Mouse (Mus musculus) lung, embryonic 16.5 days (tissue): ENCODE measurements around the gene Hras. TPM values are rescaled to one million over a fixed set of nuclear protein-coding genes. Genes with fewer than 3 reads are reported as not detected.

Experiments
- ATAC-seq: fragments of 200-750 bp; cut with Nextera tagmentation; 2 replicates; pipeline ENCODE4 v1.8.0; 2017; ENCODE audit warnings: low read depth, mild to moderate bottlenecking, moderate library complexity
- H3K27ac ChIP-seq: fragments of 300-500 bp; sonication (generic); 2 replicates; pipeline ENCODE4 v1.5.1; 2014; ENCODE audit warnings: mild to moderate bottlenecking, control low read depth, low read length
- H3K27me3 ChIP-seq: fragments of 300-500 bp; sonication (generic); 2 replicates; pipeline ENCODE4 v1.6.1; 2014; ENCODE audit warnings: low read depth, low read length, mixed read lengths; ENCODE audit not compliant: control insufficient read depth, insufficient read depth
- H3K36me3 ChIP-seq: fragments of 300-500 bp; sonication (generic); 2 replicates; pipeline ENCODE4 v1.6.1; 2014; ENCODE audit warnings: low read length; ENCODE audit not compliant: control insufficient read depth, insufficient read depth
- H3K4me1 ChIP-seq: fragments of 300-500 bp; sonication (generic); replicated peaks from 2 replicates; pipeline ENCODE4 v1.6.1; 2014; ENCODE audit warnings: low read length, mixed read lengths; ENCODE audit not compliant: control insufficient read depth, insufficient read depth
- H3K4me2 ChIP-seq: fragments of 300-500 bp; sonication (generic); 2 replicates; pipeline ENCODE4 v1.6.1; 2014; ENCODE audit warnings: low read depth, low read length, control low read depth
- H3K4me3 ChIP-seq: fragments of 300-500 bp; sonication (generic); 2 replicates; pipeline ENCODE4 v1.5.1; 2014; ENCODE audit warnings: mild to moderate bottlenecking, low read length, control low read depth
- H3K9ac ChIP-seq: fragments of 300-500 bp; sonication (generic); 2 replicates; pipeline ENCODE4 v1.6.1; 2014; ENCODE audit warnings: low read length, control low read depth
- H3K9me3 ChIP-seq: fragments of 300-500 bp; sonication (generic); 2 replicates; pipeline ENCODE4 v1.6.1; 2016; ENCODE audit warnings: low read length; ENCODE audit not compliant: control insufficient read depth
- WGBS: fragments of 180-500 bp; shearing (Covaris S2); extraction: QIAGEN DNeasy Blood & Tissue Kit; methylation state at CpG from one replicate; pipeline ENCODE4 v1.1.7; 2014; 5-methylcytosine and 5-hydroxymethylcytosine counted together
- polyA plus RNA-seq: library from polyadenylated mRNA; unstranded; fragments of >200 nt; fragmentation: Nextera tagmentation; extraction: Ambion mirVana; gene quantifications from 2 replicates; pipeline ENCODE4 v1.2.1, GENCODE M21; 2015

Gene Hras
- polyA plus RNA-seq, 1 experiment from 2014 or later = 48.8 TPM

DNA sequence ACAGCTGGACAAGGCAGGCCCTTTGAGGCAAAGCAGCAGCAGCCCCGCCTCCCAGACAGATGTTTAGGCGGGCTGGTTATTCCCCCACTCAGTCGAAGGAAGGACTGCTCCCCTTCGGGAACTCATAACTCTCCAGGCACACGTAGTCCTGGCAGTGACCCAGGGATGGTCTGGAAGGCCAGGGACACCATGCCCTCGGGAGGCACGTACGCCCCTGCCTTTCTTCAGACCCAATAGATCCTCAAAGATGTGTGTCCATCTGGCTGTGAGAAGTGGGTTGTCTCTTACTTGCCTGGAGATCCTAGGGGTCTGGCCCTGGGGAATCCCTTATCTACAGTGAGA lies 28.3 kb upstream of the Hras start:
- Histone ChIP-seq H3K36me3 (no peaks in the 10 kb centered on the region; the same call in 1 of the 2 replicates), H3K27me3 (no peaks in the 10 kb centered on the region), H3K4me3 (peak overlapping the region; percentile 61), H3K4me1 (peaks cover 36% of the 10 kb centered on the region), H3K9me3 (no peaks in the 10 kb centered on the region), H3K27ac (peak overlapping the region; percentile 95), H3K9ac (peak overlapping the region; percentile 65), H3K4me2 (peak overlapping the region; percentile 94)
- 2% methylated on average over 8 of the region's 8 CpGs for WGBS
- no peak for ATAC-seq

GRCm38 (mm10) chr7:141221249-141222125 lies 27.7 kb upstream of the Hras start:
- ATAC-seq = peak; percentile 96
- WGBS = 5% methylated on average over 44 of the region's 44 CpGs
- no peaks in the 10 kb centered on the region for H3K9me3 ChIP-seq
- H3K27ac ChIP-seq = peak overlapping the region; percentile 95
- peaks cover 37% of the 10 kb centered on the region for H3K4me1 ChIP-seq
- no peaks in the 10 kb centered on the region for H3K27me3 ChIP-seq
- peak overlapping the region; percentile 76 for H3K9ac ChIP-seq
- no peaks in the 10 kb centered on the region; the same call in 1 of the 2 replicates for H3K36me3 ChIP-seq
- H3K4me3 ChIP-seq = peak overlapping the region; percentile 61
- peak overlapping the region; percentile 94 for H3K4me2 ChIP-seq

- Histone ChIP-seq H3K9ac (peak overlapping the region; percentile 76; the same call in 1 of the 2 replicates), H3K36me3 (no peaks in the 10 kb centered on the region; the same call in 1 of the 2 replicates), H3K4me1 (peaks cover 40% of the 10 kb centered on the region), H3K4me2 (peak overlapping the region; percentile 94; the same call in 1 of the 2 replicates), H3K4me3 (peak overlapping the region; percentile 61), H3K9me3 (no peaks in the 10 kb centered on the region), H3K27me3 (no peaks in the 10 kb centered on the region), H3K27ac (no peak overlapping the region)
- no peak for ATAC-seq
- 64% methylated on average over 1 of the region's 1 CpGs for WGBS
Measured at GRCm38 (mm10) chr7:141220377-141220776, 26.6 kb upstream of the Hras start.

- H3K36me3 ChIP-seq = no peaks in the 10 kb centered on the region; the same call in 1 of the 2 replicates
- no peak overlapping the region for H3K9ac ChIP-seq
- ATAC-seq = no peak
- no peak overlapping the region for H3K4me3 ChIP-seq
- no peak overlapping the region for H3K27ac ChIP-seq
- no peak overlapping the region for H3K4me2 ChIP-seq
- H3K27me3 ChIP-seq = no peaks in the 10 kb centered on the region
- WGBS = 81% methylated on average over 1 of the region's 1 CpGs
- no peaks in the 10 kb centered on the region for H3K9me3 ChIP-seq
- peaks cover 43% of the 10 kb centered on the region for H3K4me1 ChIP-seq
Measured at GRCm38 (mm10) chr7:141219558-141220099, 25.8 kb upstream of the Hras start.

- no peaks in the 10 kb centered on the region for H3K27me3 ChIP-seq
- peak overlapping the region; percentile 95 for H3K4me2 ChIP-seq
- H3K4me1 ChIP-seq = peaks cover 48% of the 10 kb centered on the region
- H3K27ac ChIP-seq = no peak overlapping the region; the same call in 1 of the 2 replicates
- WGBS = 70% methylated on average over 5 of the region's 5 CpGs
- peak overlapping the region; percentile 34 for H3K9ac ChIP-seq
- no peaks in the 10 kb centered on the region; the same call in 1 of the 2 replicates for H3K36me3 ChIP-seq
- no peaks in the 10 kb centered on the region for H3K9me3 ChIP-seq
- no peak overlapping the region for H3K4me3 ChIP-seq
- ATAC-seq = no peak
Measured at GRCm38 (mm10) chr7:141218557-141219133, 24.8 kb upstream of the Hras start.

DNA sequence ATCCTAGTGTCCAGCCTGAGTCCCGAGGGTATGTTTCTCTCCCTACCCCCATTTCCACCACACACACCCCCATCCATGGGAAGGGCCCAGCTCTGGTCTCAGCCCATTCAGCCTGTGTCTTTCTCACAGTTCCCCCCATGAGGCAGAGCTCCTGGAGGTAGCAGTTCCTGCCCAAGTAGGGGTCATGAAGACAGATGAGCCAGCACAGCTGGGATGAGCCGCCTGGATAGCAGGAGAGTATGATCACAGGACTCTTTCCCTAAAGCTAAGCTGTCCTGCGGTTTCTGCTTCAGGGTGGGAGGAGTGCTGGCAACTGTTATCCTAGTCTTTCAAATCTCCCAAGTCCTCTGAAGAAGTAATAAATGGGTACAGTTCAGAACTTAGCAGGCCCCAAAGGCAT lies 24.3 kb upstream of the Hras start:
- WGBS = 69% methylated on average over 3 of the region's 3 CpGs
- Histone ChIP-seq H3K4me2 (peak overlapping the region; percentile 95), H3K4me1 (peaks cover 48% of the 10 kb centered on the region), H3K9me3 (no peaks in the 10 kb centered on the region), H3K4me3 (no peak overlapping the region), H3K36me3 (no peaks in the 10 kb centered on the region; the same call in 1 of the 2 replicates), H3K27ac (no peak overlapping the region; the same call in 1 of the 2 replicates), H3K9ac (peak overlapping the region; percentile 34; the same call in 1 of the 2 replicates), H3K27me3 (no peaks in the 10 kb centered on the region)
- ATAC-seq = no peak

GRCm38 (mm10) chr7:141217343-141218013 lies 23.7 kb upstream of the Hras start:
- no peaks in the 10 kb centered on the region for H3K9me3 ChIP-seq
- peak overlapping the region; percentile 95 for H3K4me2 ChIP-seq
- H3K4me1 ChIP-seq = peaks cover 41% of the 10 kb centered on the region
- no peaks in the 10 kb centered on the region; the same call in 1 of the 2 replicates for H3K36me3 ChIP-seq
- no peak for ATAC-seq
- H3K9ac ChIP-seq = peak overlapping the region; percentile 77
- peak overlapping the region; percentile 98 for H3K27ac ChIP-seq
- no peaks in the 10 kb centered on the region for H3K27me3 ChIP-seq
- peak overlapping the region; percentile 70 for H3K4me3 ChIP-seq
- 91% methylated on average over 17 of the region's 17 CpGs for WGBS

DNA sequence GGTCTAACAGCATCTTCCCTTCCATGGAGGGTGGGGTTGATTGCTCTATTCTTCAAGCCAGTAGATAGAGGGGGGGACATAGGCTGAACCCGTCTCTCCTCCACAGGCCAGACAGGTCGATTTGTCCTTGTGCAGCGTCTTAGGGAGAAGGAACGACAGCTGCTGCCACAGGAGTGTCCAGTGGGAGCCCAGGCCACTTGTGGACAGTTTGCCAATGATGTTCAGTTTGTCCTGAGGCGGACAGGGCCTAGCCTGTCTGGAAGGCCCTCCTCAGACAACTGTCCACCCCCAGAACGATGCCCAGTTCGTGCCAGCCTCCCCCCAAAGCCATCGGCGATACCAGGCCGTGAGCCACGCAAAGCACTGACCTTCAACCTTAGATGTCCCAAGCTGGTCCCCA lies 23.1 kb upstream of the Hras start:
- Histone ChIP-seq H3K4me3 (peak overlapping the region; percentile 70), H3K27ac (peak overlapping the region; percentile 98), H3K9ac (peak overlapping the region; percentile 77), H3K36me3 (no peaks in the 10 kb centered on the region; the same call in 1 of the 2 replicates), H3K4me1 (peaks cover 36% of the 10 kb centered on the region), H3K27me3 (no peaks in the 10 kb centered on the region), H3K9me3 (no peaks in the 10 kb centered on the region), H3K4me2 (peak overlapping the region; percentile 95)
- 79% methylated on average over 11 of the region's 11 CpGs for WGBS
- ATAC-seq = no peak
